Mouse (Mus musculus) adrenal gland, adult 10 weeks (tissue): ENCODE measurements around the gene Ucp2. TPM values are rescaled to one million over a fixed set of nuclear protein-coding genes. Genes with fewer than 3 reads are reported as not detected.

Source experiments
- polyA plus RNA-seq: library from polyadenylated mRNA; stranded (reverse); fragments of 350-450 nt; fragmentation: Illumina TruSeq; extraction: RNeasy Lipid Tissue Mini Kit (QIAGEN cat#74804); gene quantifications from one replicate; pipeline ENCODE4 v1.2.3, GENCODE M21; 2014; ENCODE audit warnings: low read depth, low replicate concordance

The Ucp2 gene
- polyA plus RNA-seq, result 10.8 TPM

DNA sequence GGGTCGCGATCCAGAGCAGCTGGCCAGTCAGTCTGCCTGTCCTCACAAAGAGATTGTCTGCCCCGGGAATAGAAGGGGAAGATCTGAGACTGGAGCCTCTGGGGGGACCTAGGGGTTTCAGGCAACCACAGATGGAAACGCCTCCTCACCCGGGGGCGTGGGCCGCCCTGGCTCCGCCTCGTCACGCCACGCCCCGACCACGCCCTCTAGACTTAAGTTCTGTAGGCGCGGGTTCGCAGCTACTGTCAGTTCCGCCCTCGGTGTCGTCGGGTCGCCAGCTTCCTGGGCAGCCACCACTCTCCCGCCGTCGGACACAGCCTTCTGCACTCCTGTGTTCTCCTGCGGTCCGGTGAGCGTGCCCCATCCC is at the start of gene Ucp2:
Gene Ucp2 (plus strand): TSS at position 221 of the 367 bp plus-strand sequence.

GRCm38 (mm10) chr7:100472777-100473176 is 20.4 kb upstream of the Ucp2 start, which contains the start of gene Ucp3:
Gene Ucp3 (plus strand): TSS chr7:100472990.

DNA sequence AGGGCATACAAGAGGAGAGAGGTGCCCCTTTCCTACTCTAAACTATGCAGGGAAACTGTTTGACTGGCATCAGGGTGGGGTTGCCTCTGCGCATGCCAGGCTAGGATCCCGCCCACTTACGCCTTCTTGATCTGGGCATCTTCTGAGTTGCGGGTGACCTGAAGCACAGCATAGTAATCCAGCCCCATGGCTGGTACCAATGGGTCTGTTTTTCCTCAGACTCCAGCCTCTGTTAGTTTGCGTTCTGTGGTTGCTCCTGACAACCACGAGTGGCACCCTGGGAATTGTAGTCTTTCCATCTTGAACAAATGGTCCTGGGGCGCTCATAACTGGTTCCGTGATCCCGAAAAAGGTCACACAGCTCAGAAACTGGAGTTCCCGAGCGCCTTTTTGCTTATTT is 21.4 kb downstream of the Ucp2 start, which contains the start of gene Dnajb13:
Gene Dnajb13 (minus strand): TSS at position 388 of the 400 bp plus-strand sequence.

GRCm38 (mm10) chr7:100536804-100537518 is 43.8 kb downstream of the Ucp2 start, which contains the start of gene Coa4:
Gene Coa4 (plus strand): TSS chr7:100537071.

Other genes with a start within 250 kb of the Ucp2 start
- 0.41 TPM for gene P4ha3, start 207.8 kb upstream of the Ucp2 start, polyA plus RNA-seq
- 26.5 TPM for gene C2cd3, start 121.1 kb upstream of the Ucp2 start, polyA plus RNA-seq
- 84.7 TPM for gene Ppme1, start 121.0 kb upstream of the Ucp2 start, polyA plus RNA-seq
- 7.2 TPM for gene Ucp3, start 20.3 kb upstream of the Ucp2 start, polyA plus RNA-seq
- gene Dnajb13, start 21.6 kb downstream of the Ucp2 start, polyA plus RNA-seq, result not detected
- 10.1 TPM for gene Coa4, start 43.7 kb downstream of the Ucp2 start, polyA plus RNA-seq
- 308 TPM for gene Rab6a, start 114.1 kb downstream of the Ucp2 start, polyA plus RNA-seq
- 64.2 TPM for gene Mrpl48, start 115.0 kb downstream of the Ucp2 start, polyA plus RNA-seq
- 7.9 TPM for gene Plekhb1, start 169.1 kb downstream of the Ucp2 start, polyA plus RNA-seq
- 29.4 TPM for gene Fam168a, start 213.3 kb downstream of the Ucp2 start, polyA plus RNA-seq